Mouse (Mus musculus) neural tube, embryonic 14.5 days (tissue): ENCODE data around the gene Olfr194. TPM values are rescaled to one million over a fixed set of nuclear protein-coding genes. Genes with fewer than 3 reads are reported as not detected.
"Not testable (repeated sequence)": the region's sequence is repeated elsewhere in the genome, so short reads cannot be mapped to it uniquely, and the experiment has no call there.

Experiments
- ATAC-seq: fragments of 200-750 bp; cut with Nextera tagmentation; 2 replicates; pipeline ENCODE4 v1.8.0; 2017; ENCODE audit warnings: low read depth, mild to moderate bottlenecking, moderate TSS enrichment, moderate library complexity
- H3K27ac ChIP-seq: fragments of 300-500 bp; sonication (generic); 2 replicates; pipeline ENCODE4 v1.5.1; 2014; ENCODE audit warnings: low read depth, mild to moderate bottlenecking, control low read depth, low read length, moderate library complexity, mixed read lengths
- H3K27me3 ChIP-seq: fragments of 300-500 bp; sonication (generic); 2 replicates; pipeline ENCODE4 v1.6.1; 2014; ENCODE audit warnings: low read length; ENCODE audit not compliant: control insufficient read depth, insufficient read depth
- H3K36me3 ChIP-seq: fragments of 300-500 bp; sonication (generic); 2 replicates; pipeline ENCODE4 v1.6.1; 2014; ENCODE audit warnings: low read length, mixed read lengths; ENCODE audit not compliant: control insufficient read depth, insufficient read depth
- H3K4me1 ChIP-seq: fragments of 300-500 bp; sonication (generic); 2 replicates; pipeline ENCODE4 v1.6.1; 2014; ENCODE audit warnings: low read length; ENCODE audit not compliant: control insufficient read depth, insufficient read depth
- H3K4me2 ChIP-seq: fragments of 300-500 bp; sonication (generic); 2 replicates; pipeline ENCODE4 v1.6.1; 2014; ENCODE audit warnings: mild to moderate bottlenecking, low read depth, low read length, control low read depth
- H3K4me3 ChIP-seq: fragments of 300-500 bp; sonication (generic); 2 replicates; pipeline ENCODE4 v1.5.1; 2014; ENCODE audit warnings: low read depth, low read length, control low read depth, mixed read lengths
- H3K9ac ChIP-seq: fragments of 300-500 bp; sonication (generic); replicated peaks from 2 replicates; pipeline ENCODE4 v1.6.1; 2014; ENCODE audit warnings: low read depth, mild to moderate bottlenecking, control low read depth, low read length, mixed read lengths
- H3K9me3 ChIP-seq: fragments of 300-500 bp; sonication (generic); 2 replicates; pipeline ENCODE4 v1.6.1; 2016; ENCODE audit warnings: low read length; ENCODE audit not compliant: control insufficient read depth
- WGBS: fragments of 180-500 bp; shearing (Covaris S2); extraction: QIAGEN DNeasy Blood & Tissue Kit; methylation state at CpG from one replicate; pipeline ENCODE4 v1.1.7; 2014; 5-methylcytosine and 5-hydroxymethylcytosine counted together
- polyA plus RNA-seq: library from polyadenylated mRNA; unstranded; fragments of >200 nt; fragmentation: Nextera tagmentation; extraction: Ambion mirVana; gene quantifications from 2 replicates; pipeline ENCODE4 v1.2.1, GENCODE M21; 2014

Gene Olfr194
- polyA plus RNA-seq, 1 experiment from 2014 or later, result not detected

DNA sequence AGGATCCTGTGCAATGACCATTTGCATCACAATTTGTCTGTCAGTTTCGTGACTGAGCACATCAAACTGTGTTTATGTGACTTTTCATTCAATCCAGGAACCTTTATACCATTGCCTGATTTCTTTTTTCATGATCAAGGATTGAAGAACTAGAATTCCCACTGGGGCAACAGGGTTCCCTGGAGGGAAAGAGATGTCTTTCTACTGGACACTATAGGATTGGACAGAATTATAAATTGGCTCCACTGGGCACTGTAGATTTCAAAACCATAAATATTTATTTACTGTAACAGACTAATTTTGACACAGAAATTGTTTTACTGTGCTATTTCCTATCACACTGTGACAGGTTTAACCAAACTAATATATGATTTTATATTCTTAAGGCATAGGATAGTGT, 31.1 kb downstream of the Olfr194 start, which contains the start of gene Olfr191:
Olfr191 (minus strand) TSS at position 101 of the 400 bp plus-strand sequence.
- H3K4me2 ChIP-seq, H3K9ac ChIP-seq, H3K36me3 ChIP-seq, H3K4me1 ChIP-seq, H3K27me3 ChIP-seq, H3K9me3 ChIP-seq, H3K4me3 ChIP-seq, ATAC-seq, H3K27ac ChIP-seq: not testable (repeated sequence)
- 47% methylated on average over 1 of the region's 1 CpGs for WGBS

DNA sequence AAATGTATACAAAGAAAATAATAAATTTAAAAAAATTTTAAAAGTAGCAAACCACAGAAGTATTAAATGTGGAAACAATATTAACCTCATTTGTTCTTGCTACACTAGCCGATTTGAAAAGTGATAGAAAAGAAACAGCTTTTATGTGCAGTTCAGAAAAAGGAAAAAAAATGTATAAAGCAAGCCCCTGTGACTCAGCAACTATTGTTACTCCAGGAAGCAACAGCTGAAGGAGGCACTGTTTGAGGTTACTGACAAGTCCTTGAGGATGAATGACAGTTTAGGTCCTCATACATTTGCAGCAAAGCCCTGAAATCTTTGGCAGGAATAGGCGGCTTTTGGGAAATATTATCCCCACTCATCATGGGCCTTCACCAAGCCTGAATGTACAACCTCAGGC, 39.8 kb downstream of the Olfr194 start:
- not testable (repeated sequence) for H3K36me3 ChIP-seq, H3K9ac ChIP-seq, ATAC-seq, H3K27ac ChIP-seq, H3K4me1 ChIP-seq, H3K4me2 ChIP-seq, H3K4me3 ChIP-seq, H3K9me3 ChIP-seq, H3K27me3 ChIP-seq
- 89% methylated on average over 2 of the region's 2 CpGs for WGBS

DNA sequence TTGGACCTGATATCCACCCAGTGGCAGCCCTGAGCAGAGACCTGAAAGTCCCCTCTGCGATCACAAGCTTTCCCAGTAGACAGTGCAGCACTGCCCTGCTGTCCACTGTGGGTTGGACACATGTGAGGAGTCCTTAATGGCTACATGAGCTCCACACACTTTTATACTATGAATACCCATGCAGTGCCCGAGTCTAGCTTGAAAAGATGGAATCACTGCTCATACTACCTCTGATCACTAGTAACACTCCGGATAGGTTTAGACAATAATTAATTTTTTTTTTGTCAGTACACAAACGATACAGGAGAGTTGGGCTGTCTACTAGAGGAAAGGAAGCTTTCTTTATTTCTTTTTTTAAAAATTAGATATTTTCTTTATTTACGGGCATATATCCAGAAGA, 43.0 kb downstream of the Olfr194 start, which contains the start of gene Olfr190:
Olfr190 (minus strand) TSS at position 101 of the 400 bp plus-strand sequence.
- no peak within 1 kb of the TSS for H3K4me2 ChIP-seq
- WGBS, result 92% methylated on average over 5 of the region's 5 CpGs
- H3K4me3 ChIP-seq, result no peak within 1 kb of the TSS
- no peak within 1 kb of the TSS for H3K9ac ChIP-seq
- H3K9me3 ChIP-seq, result no peaks in the 10 kb centered on the region
- ATAC-seq, result no peak
- H3K27ac ChIP-seq, result no peak within 1 kb of the TSS
- H3K36me3 ChIP-seq, result no peaks in the 10 kb centered on the region
- no peaks in the 10 kb centered on the region for H3K4me1 ChIP-seq
- no peaks in the 10 kb centered on the region for H3K27me3 ChIP-seq

DNA sequence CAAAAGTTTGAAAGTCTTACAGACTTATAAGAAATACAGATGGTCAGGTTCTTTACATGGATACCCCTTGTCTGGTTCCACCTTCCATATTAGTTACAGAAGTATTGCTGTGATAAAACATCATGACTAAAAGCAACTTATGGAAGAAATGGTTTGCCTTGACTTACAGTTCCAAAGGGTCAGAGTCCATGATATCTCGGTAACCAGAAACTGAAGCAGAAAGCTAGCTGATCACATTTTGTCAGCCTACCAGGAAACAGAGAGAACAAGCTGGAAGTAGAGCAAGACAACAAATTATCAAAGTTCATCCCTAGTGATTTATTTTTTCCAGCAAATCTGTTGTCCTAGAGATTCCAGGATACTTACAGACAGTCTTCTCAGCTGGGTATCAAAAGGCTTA, 47.3 kb downstream of the Olfr194 start:
- Histone ChIP-seq H3K4me3 (no peak overlapping the region), H3K27me3 (no peaks in the 10 kb centered on the region), H3K9me3 (no peaks in the 10 kb centered on the region), H3K27ac (no peak overlapping the region), H3K4me2 (no peak overlapping the region), H3K9ac (no peak overlapping the region), H3K36me3 (no peaks in the 10 kb centered on the region), H3K4me1 (no peaks in the 10 kb centered on the region)
- ATAC-seq, result no peak
- 87% methylated on average over 1 of the region's 1 CpGs for WGBS

DNA sequence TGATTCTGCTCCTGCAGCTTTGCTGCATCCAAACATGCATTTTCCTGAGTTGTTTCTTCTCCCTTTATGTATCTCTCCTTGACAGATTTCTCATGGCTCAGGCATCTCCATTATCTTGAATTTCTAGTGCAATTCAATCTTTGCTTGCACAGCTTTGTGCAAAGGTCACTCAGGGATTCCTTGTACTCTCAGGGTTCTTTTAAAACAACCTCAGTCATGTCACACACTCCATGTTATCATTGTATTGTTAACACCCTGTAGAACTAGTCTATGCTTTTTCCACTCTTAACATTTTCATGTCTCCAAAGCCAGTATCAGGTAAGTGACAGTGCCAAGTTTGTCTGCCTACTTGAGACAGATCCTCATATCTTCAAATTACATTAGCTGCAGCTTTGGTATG, 49.1 kb downstream of the Olfr194 start:
- H3K4me2 ChIP-seq, result no peak overlapping the region
- no peak overlapping the region for H3K9ac ChIP-seq
- H3K4me3 ChIP-seq, result no peak overlapping the region
- ATAC-seq, result no peak
- no peaks in the 10 kb centered on the region for H3K27me3 ChIP-seq
- no peaks in the 10 kb centered on the region for H3K9me3 ChIP-seq
- H3K27ac ChIP-seq, result no peak overlapping the region
- H3K36me3 ChIP-seq, result no peaks in the 10 kb centered on the region
- H3K4me1 ChIP-seq, result no peaks in the 10 kb centered on the region

Other genes with a start within 250 kb of the Olfr194 start
- gene Olfr177, start 246.3 kb downstream of the Olfr194 start, polyA plus RNA-seq, result not detected in 2 replicates
- gene Olfr178, start 229.0 kb downstream of the Olfr194 start, polyA plus RNA-seq, result not detected in 2 replicates
- gene Olfr181, start 192.3 kb downstream of the Olfr194 start, polyA plus RNA-seq, result not detected in 2 replicates
- not detected in 2 replicates for gene Olfr180, start 191.7 kb downstream of the Olfr194 start, polyA plus RNA-seq
- not detected in 2 replicates for gene Olfr183, start 125.7 kb downstream of the Olfr194 start, polyA plus RNA-seq
- not detected in 2 replicates for gene Olfr186, start 90.8 kb downstream of the Olfr194 start, polyA plus RNA-seq
- not detected in 2 replicates for gene Olfr187, start 81.3 kb downstream of the Olfr194 start, polyA plus RNA-seq
- gene Olfr190, start 43.1 kb downstream of the Olfr194 start, polyA plus RNA-seq, result not detected in 2 replicates
- not detected in 2 replicates for gene Olfr191, start 31.2 kb downstream of the Olfr194 start, polyA plus RNA-seq
- gene Olfr193, start 9.2 kb downstream of the Olfr194 start, polyA plus RNA-seq, result not detected in 2 replicates
- gene Olfr195, start 26.0 kb upstream of the Olfr194 start, polyA plus RNA-seq, result not detected in 2 replicates
- not detected in 2 replicates for gene Olfr196, start 49.4 kb upstream of the Olfr194 start, polyA plus RNA-seq
- not detected in 2 replicates for gene Olfr198, start 82.5 kb upstream of the Olfr194 start, polyA plus RNA-seq
- not detected in 2 replicates for gene Olfr199, start 98.7 kb upstream of the Olfr194 start, polyA plus RNA-seq
- gene Olfr201, start 151.6 kb upstream of the Olfr194 start, polyA plus RNA-seq, result not detected in 2 replicates
- gene Olfr202, start 165.7 kb upstream of the Olfr194 start, polyA plus RNA-seq, result not detected in 2 replicates
- not detected in 2 replicates for gene Olfr203, start 177.8 kb upstream of the Olfr194 start, polyA plus RNA-seq
- not detected in 2 replicates for gene Olfr204, start 197.2 kb upstream of the Olfr194 start, polyA plus RNA-seq
- gene Olfr205, start 210.1 kb upstream of the Olfr194 start, polyA plus RNA-seq, result not detected in 2 replicates
- not detected in 2 replicates for gene Olfr206, start 228.2 kb upstream of the Olfr194 start, polyA plus RNA-seq
- not detected in 2 replicates for gene Olfr209, start 242.9 kb upstream of the Olfr194 start, polyA plus RNA-seq